Mouse (Mus musculus): ENCODE data around the gene Dcdc2a. TPM values are rescaled to one million over a fixed set of nuclear protein-coding genes. Genes with fewer than 3 reads are reported as not detected.

The Dcdc2a gene
- polyA plus RNA-seq, 1 experiment from 2014 or later = 0.66 TPM

DNA sequence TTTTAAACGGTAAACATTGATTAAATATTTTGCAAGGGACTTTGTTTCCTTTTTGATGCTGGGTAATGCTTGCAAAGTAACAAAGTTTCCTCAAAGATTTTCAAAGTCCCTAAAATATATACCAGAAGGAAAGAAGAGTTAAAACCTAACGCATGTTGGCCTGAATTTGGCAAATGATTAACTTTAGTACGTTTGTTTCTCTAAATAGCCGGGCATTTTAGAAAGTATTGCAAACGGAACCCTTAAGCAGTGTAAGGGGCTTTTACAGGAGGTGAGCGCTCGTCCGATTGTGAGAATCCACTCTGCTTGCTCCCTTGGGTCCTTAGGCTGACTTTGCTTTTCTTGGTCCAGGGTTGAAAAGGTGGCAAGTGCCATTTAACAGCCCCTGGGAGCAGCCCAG, 41.5 kb downstream of the Dcdc2a start:
- no peak for ATAC-seq (replicated peaks; ENCODE audit: insufficient number of reproducible peaks, insufficient read depth, low FRiP score, low read depth)

DNA sequence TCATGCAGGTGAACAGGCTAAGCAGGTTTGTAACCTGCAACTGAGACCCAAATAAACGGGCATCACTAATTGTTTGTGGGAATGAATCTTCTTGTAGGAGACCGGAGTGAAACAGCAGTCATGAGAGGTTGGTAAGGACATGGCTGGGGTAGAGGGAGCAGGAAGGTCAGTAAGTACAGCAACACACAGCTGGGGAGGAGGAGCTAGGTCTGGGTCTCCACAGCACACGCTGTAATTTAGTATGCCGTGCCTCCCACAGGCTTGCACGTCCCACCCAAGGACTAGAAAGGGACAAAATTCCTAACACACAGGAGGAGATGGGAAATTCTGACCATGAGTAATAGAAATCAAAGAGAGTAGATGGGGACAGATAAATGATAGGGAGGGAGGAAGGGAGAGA, 42.8 kb downstream of the Dcdc2a start:
- Histone ChIP-seq H3K9ac (no peak overlapping the region), H3K9me3 (replicated peaks) (no peaks in the 10 kb centered on the region), H3K4me2 (no peak overlapping the region), H3K27me3 (no peaks in the 10 kb centered on the region), H3K4me1 (replicated peaks) (no peaks in the 10 kb centered on the region), H3K36me3 (no peaks in the 10 kb centered on the region), H3K27ac (no peak overlapping the region), H3K4me3 (no peak overlapping the region)
- no peak for ATAC-seq (replicated peaks; ENCODE audit: insufficient number of reproducible peaks, insufficient read depth, low FRiP score, low read depth)
- WGBS = 50% methylated on average over 5 of the region's 5 CpGs

More for the DNA sequence above, 41.5 kb downstream of the Dcdc2a start:
- Histone ChIP-seq H3K36me3 (no peaks in the 10 kb centered on the region), H3K4me2 (no peak overlapping the region), H3K27ac (no peak overlapping the region), H3K4me1 (replicated peaks) (no peaks in the 10 kb centered on the region), H3K9ac (no peak overlapping the region), H3K4me3 (no peak overlapping the region), H3K9me3 (replicated peaks) (no peaks in the 10 kb centered on the region), H3K27me3 (no peaks in the 10 kb centered on the region)
- WGBS = 80% methylated on average over 8 of the region's 8 CpGs

DNA sequence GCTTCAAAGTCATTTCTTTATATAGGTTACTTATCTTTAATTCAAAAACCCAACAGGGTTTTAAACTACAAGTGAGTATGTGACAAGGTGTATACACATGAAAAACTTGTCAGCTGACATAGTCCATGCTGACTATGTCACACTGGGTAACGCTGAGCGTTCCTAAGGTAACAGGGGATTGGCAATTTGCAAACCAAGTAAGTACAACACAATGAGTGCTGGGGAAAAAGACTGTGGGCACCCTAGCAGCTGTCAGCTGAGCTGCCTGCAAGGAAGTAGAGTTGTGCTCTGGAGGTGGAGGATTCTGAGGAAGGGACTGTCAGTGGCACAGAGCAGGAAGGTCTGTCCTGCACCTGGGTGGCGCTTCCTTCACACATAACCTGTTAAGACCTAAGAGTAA, 43.7 kb downstream of the Dcdc2a start:
- no peak overlapping the region for H3K27ac ChIP-seq
- no peak overlapping the region for H3K4me2 ChIP-seq
- H3K9me3 ChIP-seq (replicated peaks) = no peaks in the 10 kb centered on the region
- no peaks in the 10 kb centered on the region for H3K4me1 ChIP-seq (replicated peaks)
- 67% methylated on average over 3 of the region's 3 CpGs for WGBS
- H3K9ac ChIP-seq = no peak overlapping the region
- H3K27me3 ChIP-seq = no peaks in the 10 kb centered on the region
- H3K36me3 ChIP-seq = no peaks in the 10 kb centered on the region
- no peak overlapping the region for H3K4me3 ChIP-seq
- no peak for ATAC-seq (replicated peaks; ENCODE audit: insufficient number of reproducible peaks, insufficient read depth, low FRiP score, low read depth)

DNA sequence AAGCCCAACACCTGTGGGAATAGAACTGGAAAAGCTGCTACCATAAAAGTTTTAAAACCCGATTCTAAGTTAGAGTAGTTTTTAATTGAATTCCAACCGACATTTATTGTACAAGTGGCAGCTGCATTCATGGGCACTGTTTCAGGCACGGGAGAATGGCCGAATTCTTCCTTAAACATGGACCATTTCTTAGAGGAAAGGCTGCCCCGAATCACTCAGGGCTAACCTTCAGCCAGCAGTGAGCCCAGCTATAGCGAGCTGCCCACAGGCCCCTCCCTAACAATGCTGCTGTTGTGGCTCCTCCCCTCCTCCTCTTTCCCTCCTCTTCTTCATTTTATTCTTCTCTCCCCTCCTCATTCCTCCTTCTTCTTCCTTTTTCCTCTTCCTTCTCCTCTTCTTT, 44.8 kb downstream of the Dcdc2a start:
- H3K4me3 ChIP-seq = no peak overlapping the region
- no peaks in the 10 kb centered on the region for H3K36me3 ChIP-seq
- H3K4me2 ChIP-seq = no peak overlapping the region
- no peak overlapping the region for H3K27ac ChIP-seq
- H3K27me3 ChIP-seq = no peaks in the 10 kb centered on the region
- WGBS = 78% methylated on average over 6 of the region's 6 CpGs
- no peaks in the 10 kb centered on the region for H3K4me1 ChIP-seq (replicated peaks)
- H3K9ac ChIP-seq = no peak overlapping the region
- no peak for ATAC-seq (replicated peaks; ENCODE audit: insufficient number of reproducible peaks, insufficient read depth, low FRiP score, low read depth)
- no peaks in the 10 kb centered on the region for H3K9me3 ChIP-seq (replicated peaks)

DNA sequence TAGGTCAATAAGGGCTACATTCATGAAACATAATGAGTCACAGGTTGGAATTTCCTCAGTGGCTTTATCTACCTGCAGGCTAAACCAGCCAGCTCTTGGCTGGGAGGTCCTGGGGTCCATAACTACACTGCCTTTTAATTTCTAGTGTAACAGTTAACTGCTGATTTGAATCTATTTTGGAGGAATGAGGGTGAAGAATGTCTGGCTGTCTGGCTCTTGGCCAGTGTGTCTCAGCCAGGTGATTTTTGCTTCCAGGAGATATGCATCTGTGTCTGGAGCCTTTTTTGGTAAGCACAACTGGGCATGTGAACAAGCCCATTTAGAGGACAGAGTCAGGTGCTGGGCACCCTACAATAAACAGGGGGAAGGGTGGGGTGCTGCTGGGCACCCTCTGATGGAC, 49.9 kb downstream of the Dcdc2a start:
- H3K27ac ChIP-seq = no peak overlapping the region
- no peaks in the 10 kb centered on the region for H3K27me3 ChIP-seq
- no peak for ATAC-seq (replicated peaks; ENCODE audit: insufficient number of reproducible peaks, insufficient read depth, low FRiP score, low read depth)
- no peak overlapping the region for H3K4me3 ChIP-seq
- H3K36me3 ChIP-seq = no peaks in the 10 kb centered on the region
- H3K9ac ChIP-seq = no peak overlapping the region
- no peaks in the 10 kb centered on the region; the same call in none of the 2 replicates for H3K4me1 ChIP-seq (replicated peaks)
- H3K9me3 ChIP-seq (replicated peaks) = no peaks in the 10 kb centered on the region
- no peak overlapping the region for H3K4me2 ChIP-seq

DNA sequence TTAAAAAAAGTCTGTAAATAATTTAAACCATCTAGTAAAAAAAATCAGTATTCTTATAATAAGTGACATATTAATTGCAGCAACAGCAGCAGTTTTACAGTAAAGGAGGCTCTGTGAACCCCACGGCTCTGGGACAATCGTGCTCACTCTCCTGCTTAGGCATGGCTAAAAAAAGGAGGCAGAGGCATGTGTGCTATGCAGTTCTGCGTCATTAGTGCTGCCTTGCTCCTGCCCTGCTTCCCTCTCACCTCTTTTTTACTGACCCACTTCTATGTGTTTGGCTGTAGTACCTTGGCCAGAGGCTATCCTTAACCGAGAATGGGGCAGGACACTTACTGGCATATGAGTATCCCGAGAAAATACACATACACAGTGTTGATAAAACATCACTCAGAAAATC, 50.9 kb downstream of the Dcdc2a start:
- Histone ChIP-seq H3K4me1 (replicated peaks) (no peaks in the 10 kb centered on the region; the same call in none of the 2 replicates), H3K27ac (peak overlapping the region; percentile 34; the same call in 1 of the 2 replicates), H3K9ac (no peak overlapping the region), H3K4me2 (no peak overlapping the region), H3K27me3 (no peaks in the 10 kb centered on the region), H3K4me3 (no peak overlapping the region), H3K36me3 (no peaks in the 10 kb centered on the region), H3K9me3 (replicated peaks) (no peaks in the 10 kb centered on the region)
- 43% methylated on average over 5 of the region's 5 CpGs for WGBS
- 0 out of 2 replicates have a peak, but pooled peaks have one; percentile 47 for ATAC-seq (replicated peaks; ENCODE audit: insufficient number of reproducible peaks, insufficient read depth, low FRiP score, low read depth)

DNA sequence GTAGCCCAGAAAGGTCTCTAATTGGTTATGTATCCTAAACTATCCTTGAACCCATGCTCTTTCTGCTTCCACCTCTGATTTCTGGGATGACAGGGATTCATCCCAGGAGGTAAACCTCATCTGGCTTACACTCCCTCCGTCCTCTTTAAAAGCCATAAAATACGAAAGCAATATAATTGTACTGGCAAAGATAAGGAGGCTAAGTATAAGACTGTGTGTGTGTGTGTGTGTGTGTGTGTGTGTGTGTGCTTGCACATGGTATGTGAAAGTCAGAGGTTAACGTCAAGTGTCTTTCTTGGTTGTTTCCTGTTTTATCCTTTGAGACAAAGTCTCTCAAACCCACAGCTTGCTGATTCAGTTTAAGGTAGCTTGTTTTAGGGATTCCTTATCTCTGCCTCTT, 52.5 kb downstream of the Dcdc2a start:
- H3K9ac ChIP-seq = no peak overlapping the region
- WGBS = 59% methylated on average over 3 of the region's 3 CpGs
- H3K27me3 ChIP-seq = no peaks in the 10 kb centered on the region
- no peaks in the 10 kb centered on the region; the same call in none of the 2 replicates for H3K4me1 ChIP-seq (replicated peaks)
- no peak overlapping the region for H3K4me3 ChIP-seq
- H3K36me3 ChIP-seq = no peaks in the 10 kb centered on the region
- H3K4me2 ChIP-seq = no peak overlapping the region
- no peaks in the 10 kb centered on the region for H3K9me3 ChIP-seq (replicated peaks)
- H3K27ac ChIP-seq = no peak overlapping the region
- ATAC-seq (replicated peaks; ENCODE audit: insufficient number of reproducible peaks, insufficient read depth, low FRiP score, low read depth) = no peak

DNA sequence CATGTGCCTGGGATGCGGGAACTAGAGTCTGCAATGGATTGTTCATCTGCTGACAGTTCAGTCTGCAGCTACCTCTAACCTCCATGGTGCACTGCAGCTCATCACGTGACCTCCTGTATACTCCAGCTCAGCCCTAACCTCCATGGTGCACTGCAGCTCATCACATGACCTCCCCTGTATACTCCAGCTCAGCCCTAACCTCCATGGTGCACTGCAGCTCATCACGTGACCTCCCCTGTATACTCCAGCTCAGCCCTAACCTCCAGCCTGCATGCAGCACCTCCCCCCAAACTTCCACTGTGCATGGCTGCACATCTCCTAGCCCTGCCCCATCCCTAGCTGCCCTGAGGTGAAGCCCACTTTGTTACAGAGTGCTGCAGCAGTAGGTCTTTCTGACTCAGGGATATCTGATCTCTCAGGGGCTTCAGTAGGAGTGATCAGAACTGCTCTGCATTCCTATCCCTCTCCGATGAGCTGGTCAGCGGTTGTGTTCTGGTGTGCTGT, 54.8 kb downstream of the Dcdc2a start:
- no peaks in the 10 kb centered on the region for H3K36me3 ChIP-seq
- no peak overlapping the region for H3K4me2 ChIP-seq
- H3K9me3 ChIP-seq (replicated peaks) = no peaks in the 10 kb centered on the region
- WGBS = 60% methylated on average over 5 of the region's 5 CpGs
- ATAC-seq (replicated peaks; ENCODE audit: insufficient number of reproducible peaks, insufficient read depth, low FRiP score, low read depth) = no peak
- H3K27ac ChIP-seq = no peak overlapping the region
- H3K27me3 ChIP-seq = no peaks in the 10 kb centered on the region
- H3K4me3 ChIP-seq = no peak overlapping the region
- peaks cover 4% of the 10 kb centered on the region for H3K4me1 ChIP-seq (replicated peaks)
- H3K9ac ChIP-seq = no peak overlapping the region

DNA sequence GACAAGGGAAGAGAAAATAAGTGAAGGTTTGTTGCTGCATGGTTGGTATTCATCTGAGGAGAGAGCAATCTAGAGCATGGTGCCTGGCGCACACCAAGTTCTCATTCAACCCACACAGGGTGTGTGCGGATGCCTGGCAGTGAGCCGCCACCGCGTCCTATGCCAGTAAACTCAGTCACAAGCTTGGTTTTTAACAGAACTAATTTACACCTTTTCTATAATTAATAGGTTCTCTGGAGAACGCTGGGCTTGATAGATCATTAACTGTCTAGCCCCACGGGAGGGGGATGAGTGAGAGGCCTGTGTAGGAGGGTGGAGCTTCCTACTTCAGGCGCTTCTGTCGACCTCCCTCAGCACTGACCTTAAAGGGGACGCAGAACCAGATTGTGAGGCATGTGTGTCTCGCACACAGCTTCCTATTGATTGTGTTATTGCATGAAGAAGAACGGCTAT, 59.7 kb downstream of the Dcdc2a start:
- peak overlapping the region; percentile 56; the same call in 1 of the 2 replicates for H3K9ac ChIP-seq
- no peak overlapping the region for H3K27ac ChIP-seq
- H3K36me3 ChIP-seq = no peaks in the 10 kb centered on the region
- H3K4me3 ChIP-seq = peak overlapping the region; percentile 52
- H3K4me1 ChIP-seq (replicated peaks) = peaks cover 4% of the 10 kb centered on the region; the same call in 1 of the 2 replicates
- ATAC-seq (replicated peaks; ENCODE audit: insufficient number of reproducible peaks, insufficient read depth, low FRiP score, low read depth) = no peak
- H3K9me3 ChIP-seq (replicated peaks) = no peaks in the 10 kb centered on the region
- peak overlapping the region; percentile 88 for H3K4me2 ChIP-seq
- H3K27me3 ChIP-seq = no peaks in the 10 kb centered on the region
- WGBS = 23% methylated on average over 12 of the region's 12 CpGs

DNA sequence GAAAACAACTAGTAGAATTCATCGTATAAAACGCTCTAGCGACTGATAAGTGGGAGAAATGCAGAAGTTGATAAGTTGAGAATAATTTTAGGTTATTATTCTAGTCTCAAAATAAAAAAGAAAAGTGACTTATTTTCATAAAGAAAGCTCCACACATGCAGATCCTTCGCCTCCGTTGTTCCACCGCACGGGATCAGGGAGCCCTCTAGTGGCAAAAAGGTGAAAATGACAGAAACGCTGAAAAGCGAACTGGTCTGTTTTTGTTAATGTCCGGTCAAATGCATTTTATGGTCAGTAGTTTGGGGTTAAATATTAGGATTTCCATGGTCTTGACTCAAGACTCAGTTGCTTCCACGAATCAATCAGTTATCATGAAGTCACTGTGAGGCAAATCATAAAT, 60.2 kb downstream of the Dcdc2a start:
- H3K9ac ChIP-seq = peak overlapping the region; percentile 56; the same call in 1 of the 2 replicates
- H3K4me1 ChIP-seq (replicated peaks) = peaks cover 4% of the 10 kb centered on the region; the same call in 1 of the 2 replicates
- no peaks in the 10 kb centered on the region for H3K36me3 ChIP-seq
- WGBS = 4% methylated on average over 11 of the region's 11 CpGs
- peak overlapping the region; percentile 52 for H3K4me3 ChIP-seq
- no peak overlapping the region for H3K27ac ChIP-seq
- H3K9me3 ChIP-seq (replicated peaks) = no peaks in the 10 kb centered on the region
- peak overlapping the region; percentile 88 for H3K4me2 ChIP-seq
- ATAC-seq (replicated peaks; ENCODE audit: insufficient number of reproducible peaks, insufficient read depth, low FRiP score, low read depth) = no peak
- H3K27me3 ChIP-seq = no peaks in the 10 kb centered on the region

DNA sequence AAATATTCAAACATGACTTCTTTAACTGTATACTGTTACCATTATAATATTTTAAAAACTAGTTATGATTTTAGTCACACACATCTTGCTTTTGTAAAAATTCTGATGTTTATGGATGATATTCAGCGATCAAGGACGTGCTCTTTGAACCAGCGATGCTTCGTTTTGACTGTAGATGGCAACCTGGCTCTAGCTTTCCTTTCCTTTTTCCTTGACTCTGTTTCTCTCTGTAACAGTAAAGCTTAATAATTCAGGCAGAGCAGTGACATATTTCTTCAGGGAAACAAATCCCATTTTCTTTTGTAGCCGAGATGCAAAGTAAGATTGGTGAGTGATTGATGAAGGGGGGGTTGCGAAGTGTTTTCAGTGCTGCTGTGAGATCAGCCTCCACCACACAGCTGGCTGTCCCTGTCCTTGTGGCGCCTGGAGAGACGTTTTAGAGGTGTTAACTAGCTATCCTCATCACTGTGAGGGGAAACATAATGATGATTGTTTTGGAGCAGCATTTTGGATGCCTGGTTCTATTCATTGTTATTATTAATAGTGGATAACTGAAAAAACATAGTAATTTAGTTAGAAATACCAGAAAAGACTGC, 67.0 kb downstream of the Dcdc2a start:
- Histone ChIP-seq H3K27me3 (no peaks in the 10 kb centered on the region), H3K36me3 (no peaks in the 10 kb centered on the region), H3K4me2 (no peak overlapping the region), H3K4me3 (no peak overlapping the region), H3K27ac (no peak overlapping the region), H3K9ac (no peak overlapping the region), H3K9me3 (replicated peaks) (no peaks in the 10 kb centered on the region), H3K4me1 (replicated peaks) (no peaks in the 10 kb centered on the region)
- 65% methylated on average over 8 of the region's 8 CpGs for WGBS
- no peak for ATAC-seq (replicated peaks; ENCODE audit: insufficient number of reproducible peaks, insufficient read depth, low FRiP score, low read depth)

DNA sequence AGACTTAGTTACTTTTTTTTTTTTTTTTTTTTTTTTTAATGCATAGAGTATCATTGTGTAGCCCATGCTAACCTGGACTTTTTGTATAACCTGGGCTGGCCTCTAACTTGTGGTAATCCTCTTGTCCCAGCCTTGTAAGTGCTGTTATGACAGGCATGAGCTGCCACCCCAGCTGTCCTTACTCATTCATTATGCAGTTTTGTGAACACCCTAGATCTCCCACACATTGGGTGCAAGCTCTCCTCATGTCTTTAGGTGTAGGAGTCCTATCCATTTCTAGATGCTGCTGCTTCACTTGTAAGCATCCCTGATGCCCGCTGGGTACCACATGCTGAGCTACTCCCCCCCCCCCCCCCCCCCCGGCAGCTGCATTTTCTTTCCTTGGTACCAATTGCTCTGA, 71.4 kb downstream of the Dcdc2a start:
- ATAC-seq (replicated peaks; ENCODE audit: insufficient number of reproducible peaks, insufficient read depth, low FRiP score, low read depth) = no peak

More for the DNA sequence above, 71.4 kb downstream of the Dcdc2a start:
- no peaks in the 10 kb centered on the region for H3K27me3 ChIP-seq
- H3K27ac ChIP-seq = no peak overlapping the region
- no peaks in the 10 kb centered on the region for H3K36me3 ChIP-seq
- H3K4me3 ChIP-seq = no peak overlapping the region
- no peak overlapping the region for H3K9ac ChIP-seq
- H3K4me1 ChIP-seq (replicated peaks) = no peaks in the 10 kb centered on the region
- H3K9me3 ChIP-seq (replicated peaks) = no peaks in the 10 kb centered on the region
- WGBS = 63% methylated on average over 2 of the region's 2 CpGs
- H3K4me2 ChIP-seq = no peak overlapping the region

Data from heart, embryonic 15.5 days (tissue).